Mouse (Mus musculus): ENCODE results near the gene Mrpl10. TPM values are rescaled to one million over a fixed set of nuclear protein-coding genes. Genes with fewer than 3 reads are reported as not detected.
A peak's percentile ranks its signal among the peaks of the same experiment; 100 is the strongest.

Gene Mrpl10
- polyA plus RNA-seq, 1 experiment from 2014 or later, result 62.0 TPM

GRCm38 (mm10) chr11:97052219-97052646 lies 10.9 kb downstream of the Mrpl10 start:
- Histone ChIP-seq H3K4me2 (replicated peaks) (peak overlapping the region; percentile 88; the same call in 1 of the 2 replicates), H3K4me1 (replicated peaks) (peaks cover 30% of the 10 kb centered on the region), H3K9ac (replicated peaks) (peak overlapping the region; percentile 85; the same call in 1 of the 2 replicates), H3K27ac (no peak overlapping the region), H3K27me3 (no peaks in the 10 kb centered on the region), H3K36me3 (peaks cover 52% of the 10 kb centered on the region), H3K9me3 (no peaks in the 10 kb centered on the region), H3K4me3 (replicated peaks) (no peak overlapping the region)
- ATAC-seq, result no peak
- 30% methylated on average over 11 of the region's 11 CpGs for WGBS

GRCm38 (mm10) chr11:97063274-97063920 lies 22.0 kb downstream of the Mrpl10 start:
- peak; percentile 51; the same call in 1 of the 2 replicates for ATAC-seq
- Histone ChIP-seq H3K27ac (peak overlapping the region; percentile 74), H3K4me1 (replicated peaks) (peaks cover 8% of the 10 kb centered on the region), H3K4me3 (replicated peaks) (no peak overlapping the region), H3K9me3 (no peaks in the 10 kb centered on the region), H3K27me3 (no peaks in the 10 kb centered on the region), H3K9ac (replicated peaks) (no peak overlapping the region), H3K4me2 (replicated peaks) (no peak overlapping the region), H3K36me3 (peaks cover 61% of the 10 kb centered on the region)
- 34% methylated on average over 9 of the region's 9 CpGs for WGBS

GRCm38 (mm10) chr11:97063921-97064295 lies 22.5 kb downstream of the Mrpl10 start:
- Histone ChIP-seq H3K9ac (replicated peaks) (no peak overlapping the region), H3K4me1 (replicated peaks) (peaks cover 8% of the 10 kb centered on the region), H3K27me3 (no peaks in the 10 kb centered on the region), H3K36me3 (peaks cover 61% of the 10 kb centered on the region), H3K4me2 (replicated peaks) (no peak overlapping the region), H3K9me3 (no peaks in the 10 kb centered on the region), H3K27ac (peak overlapping the region; percentile 74), H3K4me3 (replicated peaks) (no peak overlapping the region)
- no peak for ATAC-seq
- 91% methylated on average over 3 of the region's 3 CpGs for WGBS

- Histone ChIP-seq H3K4me2 (replicated peaks) (no peak overlapping the region), H3K4me1 (replicated peaks) (peaks cover 8% of the 10 kb centered on the region), H3K9ac (replicated peaks) (no peak overlapping the region), H3K4me3 (replicated peaks) (no peak overlapping the region), H3K27me3 (no peaks in the 10 kb centered on the region), H3K9me3 (no peaks in the 10 kb centered on the region), H3K36me3 (peaks cover 43% of the 10 kb centered on the region), H3K27ac (no peak overlapping the region)
- ATAC-seq, result no peak
- 89% methylated on average over 12 of the region's 12 CpGs for WGBS
Observed at GRCm38 (mm10) chr11:97065538-97066295, 24.4 kb downstream of the Mrpl10 start.

GRCm38 (mm10) chr11:97066656-97067360 lies 25.4 kb downstream of the Mrpl10 start:
- Histone ChIP-seq H3K36me3 (peaks cover 32% of the 10 kb centered on the region), H3K9ac (replicated peaks) (no peak overlapping the region), H3K27me3 (no peaks in the 10 kb centered on the region), H3K4me2 (replicated peaks) (no peak overlapping the region), H3K27ac (no peak overlapping the region), H3K4me3 (replicated peaks) (no peak overlapping the region), H3K9me3 (no peaks in the 10 kb centered on the region), H3K4me1 (replicated peaks) (peaks cover 8% of the 10 kb centered on the region)
- 46% methylated on average over 22 of the region's 22 CpGs for WGBS
- ATAC-seq, result no peak; the same call in 1 of the 2 replicates

GRCm38 (mm10) chr11:97069333-97069732 lies 28.0 kb downstream of the Mrpl10 start:
- no peak overlapping the region for H3K27ac ChIP-seq
- 86% methylated on average over 1 of the region's 1 CpGs for WGBS

GRCm38 (mm10) chr11:97069770-97070169 lies 28.4 kb downstream of the Mrpl10 start:
- H3K27ac ChIP-seq, result no peak overlapping the region
- H3K4me1 ChIP-seq (replicated peaks), result no peaks in the 10 kb centered on the region
- no peaks in the 10 kb centered on the region for H3K9me3 ChIP-seq
- no peak overlapping the region for H3K9ac ChIP-seq (replicated peaks)
- 84% methylated on average over 2 of the region's 2 CpGs for WGBS
- peaks cover 32% of the 10 kb centered on the region for H3K36me3 ChIP-seq
- no peaks in the 10 kb centered on the region for H3K27me3 ChIP-seq
- ATAC-seq, result no peak
- H3K4me3 ChIP-seq (replicated peaks), result no peak overlapping the region
- no peak overlapping the region for H3K4me2 ChIP-seq (replicated peaks)

More at GRCm38 (mm10) chr11:97069333-97069732, 28.0 kb downstream of the Mrpl10 start:
- H3K4me2 ChIP-seq (replicated peaks), result no peak overlapping the region
- H3K36me3 ChIP-seq, result peaks cover 32% of the 10 kb centered on the region
- H3K27me3 ChIP-seq, result no peaks in the 10 kb centered on the region
- H3K9ac ChIP-seq (replicated peaks), result no peak overlapping the region
- H3K4me1 ChIP-seq (replicated peaks), result no peaks in the 10 kb centered on the region
- ATAC-seq, result no peak
- no peak overlapping the region for H3K4me3 ChIP-seq (replicated peaks)
- no peaks in the 10 kb centered on the region for H3K9me3 ChIP-seq

GRCm38 (mm10) chr11:97071129-97071528 lies 29.8 kb downstream of the Mrpl10 start:
- no peaks in the 10 kb centered on the region for H3K27me3 ChIP-seq
- WGBS, result 72% methylated on average over 1 of the region's 1 CpGs

GRCm38 (mm10) chr11:97072533-97072932 lies 31.2 kb downstream of the Mrpl10 start:
- Histone ChIP-seq H3K36me3 (peaks cover 11% of the 10 kb centered on the region), H3K9ac (replicated peaks) (no peak overlapping the region), H3K27me3 (no peaks in the 10 kb centered on the region), H3K27ac (no peak overlapping the region), H3K4me2 (replicated peaks) (no peak overlapping the region), H3K4me3 (replicated peaks) (no peak overlapping the region), H3K9me3 (no peaks in the 10 kb centered on the region), H3K4me1 (replicated peaks) (no peaks in the 10 kb centered on the region)
- WGBS, result 28% methylated on average over 3 of the region's 3 CpGs
- ATAC-seq, result peak; percentile 37; the same call in 1 of the 2 replicates

More at GRCm38 (mm10) chr11:97071129-97071528, 29.8 kb downstream of the Mrpl10 start:
- Histone ChIP-seq H3K36me3 (peaks cover 24% of the 10 kb centered on the region), H3K4me2 (replicated peaks) (no peak overlapping the region), H3K9me3 (no peaks in the 10 kb centered on the region), H3K4me1 (replicated peaks) (no peaks in the 10 kb centered on the region), H3K27ac (no peak overlapping the region), H3K9ac (replicated peaks) (no peak overlapping the region), H3K4me3 (replicated peaks) (no peak overlapping the region)
- no peak for ATAC-seq

GRCm38 (mm10) chr11:97074235-97074634 lies 32.9 kb downstream of the Mrpl10 start:
- H3K27me3 ChIP-seq, result no peaks in the 10 kb centered on the region
- no peak for ATAC-seq
- H3K9ac ChIP-seq (replicated peaks), result no peak overlapping the region
- H3K4me2 ChIP-seq (replicated peaks), result no peak overlapping the region
- no peaks in the 10 kb centered on the region for H3K9me3 ChIP-seq
- no peak overlapping the region for H3K4me3 ChIP-seq (replicated peaks)
- WGBS, result 78% methylated on average over 8 of the region's 8 CpGs
- no peaks in the 10 kb centered on the region for H3K4me1 ChIP-seq (replicated peaks)
- no peak overlapping the region for H3K27ac ChIP-seq
- no peaks in the 10 kb centered on the region for H3K36me3 ChIP-seq

- ATAC-seq, result no peak
- 61% methylated on average over 4 of the region's 4 CpGs for WGBS
- Histone ChIP-seq H3K9me3 (no peaks in the 10 kb centered on the region), H3K27ac (no peak overlapping the region), H3K4me2 (replicated peaks) (no peak overlapping the region), H3K4me3 (replicated peaks) (no peak overlapping the region), H3K9ac (replicated peaks) (no peak overlapping the region), H3K4me1 (replicated peaks) (peaks cover 4% of the 10 kb centered on the region; the same call in 1 of the 2 replicates), H3K27me3 (no peaks in the 10 kb centered on the region; the same call in 1 of the 2 replicates), H3K36me3 (no peaks in the 10 kb centered on the region)
Observed at GRCm38 (mm10) chr11:97078751-97079150, 37.4 kb downstream of the Mrpl10 start.

GRCm38 (mm10) chr11:97080291-97080690 lies 38.9 kb downstream of the Mrpl10 start:
- no peak for ATAC-seq
- WGBS, result 12% methylated on average over 9 of the region's 9 CpGs
- Histone ChIP-seq H3K9ac (replicated peaks) (no peak overlapping the region), H3K9me3 (no peaks in the 10 kb centered on the region), H3K27ac (no peak overlapping the region), H3K4me3 (replicated peaks) (no peak overlapping the region), H3K4me1 (replicated peaks) (peaks cover 4% of the 10 kb centered on the region; the same call in 1 of the 2 replicates), H3K36me3 (no peaks in the 10 kb centered on the region), H3K27me3 (peaks cover 3% of the 10 kb centered on the region; the same call in 1 of the 2 replicates), H3K4me2 (replicated peaks) (no peak overlapping the region)
